Mouse (Mus musculus) ES-E14 (cell line): ENCODE measurements at regions not wholly inside any gene's neighbourhood (a gene's known extent, or its start where the extent isn't known, plus 50 kb on each side); places are given as distances from the start of the nearest gene placed in this dataset.
A peak's percentile ranks its signal among the peaks of the same experiment; 100 is the strongest.

Experiments used
- DNase-seq: peaks from one replicate; pipeline ENCODE4 v3.0.0-alpha.2; 2013; ENCODE audit warnings: low read depth, low spot score
- H3K27ac ChIP-seq: 2 replicates; pipeline ENCODE4 v1.5.1; 2012; ENCODE audit warnings: low read depth, mild to moderate bottlenecking, low read length, moderate library complexity, mixed read lengths; ENCODE audit not compliant: poor library complexity, insufficient read depth, severe bottlenecking
- H3K36me3 ChIP-seq: 2 replicates; pipeline ENCODE4 v1.6.1; 2012; ENCODE audit warnings: mild to moderate bottlenecking, low read length, moderate library complexity, mixed read lengths; ENCODE audit not compliant: control insufficient read depth, poor library complexity, insufficient read depth, severe bottlenecking
- H3K4me1 ChIP-seq, 2 experiments: fragments of 150-350 bp in 1 of 2; sonication (generic) in 1 of 2; 2 replicates each; pipeline ENCODE4 v1.6.1; 2012; ENCODE audit warnings: low read length in 2 of 2, mild to moderate bottlenecking in 1 of 2, mixed read lengths in 1 of 2; ENCODE audit not compliant: control insufficient read depth in 2 of 2, insufficient read depth in 2 of 2, poor library complexity in 1 of 2
- H3K4me3 ChIP-seq, 2 experiments: fragments of 150-350 bp in 1 of 2; sonication (generic) in 1 of 2; 2 replicates each; pipeline ENCODE4 v1.5.1; 2012; ENCODE audit warnings: low read length in 2 of 2, low read depth in 1 of 2, mild to moderate bottlenecking in 1 of 2, mixed read lengths in 1 of 2; ENCODE audit not compliant: insufficient read depth in 1 of 2, poor library complexity in 1 of 2, severe bottlenecking in 1 of 2
- H3K9ac ChIP-seq: 2 replicates; pipeline ENCODE4 v1.6.1; 2012; ENCODE audit warnings: low read depth, mild to moderate bottlenecking, low read length, mixed read lengths; ENCODE audit not compliant: poor library complexity, insufficient read depth, severe bottlenecking
- H3K9me3 ChIP-seq: fragments of 150-350 bp; sonication (generic); 2 replicates; pipeline ENCODE4 v1.6.1; 2012; ENCODE audit warnings: low read depth, mild to moderate bottlenecking, low read length; ENCODE audit not compliant: control insufficient read depth, insufficient read depth
- CHD2 ChIP-seq: IDR thresholded peaks from 2 replicates; pipeline ENCODE4 v1.6.1; 2014; ENCODE audit warnings: mild to moderate bottlenecking, low read depth, low read length, inconsistent platforms
- HCFC1 ChIP-seq: IDR thresholded peaks from 2 replicates; pipeline ENCODE4 v1.6.1; 2012; ENCODE audit warnings: low read length, inconsistent platforms, borderline replicate concordance; ENCODE audit not compliant: insufficient read depth
- MAFK ChIP-seq: IDR thresholded peaks from 2 replicates; pipeline ENCODE4 v1.6.1; 2014; ENCODE audit warnings: mild to moderate bottlenecking, low read depth, low read length, inconsistent platforms; ENCODE audit not compliant: insufficient read depth
- ZC3H11A ChIP-seq: IDR thresholded peaks from 2 replicates; pipeline ENCODE4 v1.6.1; 2012; ENCODE audit warnings: low read depth, mild to moderate bottlenecking, inconsistent platforms, low read length, borderline replicate concordance
- ZNF384 ChIP-seq: IDR thresholded peaks from 2 replicates; pipeline ENCODE4 v1.6.1; 2012; ENCODE audit warnings: low read depth, low read length, inconsistent platforms
- in situ Hi-C, 2 experiments: fragments of 600-800 bp; cut with MboI; formaldehyde crosslinking; loops; one replicate each; pipeline ENCODE4 v1.15.1; 2025; ENCODE audit warnings: low sequenced_read_pairs in 2 of 2, inconsistent platforms in 1 of 2; ENCODE audit not compliant: unreplicated experiment in 2 of 2

GRCm38 (mm10) chr12:42250410-42250809 is 764.2 kb upstream of the Lrrn3 start:
- no peak for DNase-seq
- H3K36me3 ChIP-seq, result no peaks in the 10 kb centered on the region
- no peaks in the 10 kb centered on the region for H3K9me3 ChIP-seq
- H3K4me1 ChIP-seq, result no peaks in the 10 kb centered on the region
- in situ Hi-C loops, result no loop called here
- H3K9ac ChIP-seq, result no peak overlapping the region
- no peak overlapping the region for H3K4me3 ChIP-seq
- TF ChIP-seq ZNF384, result no peak
- no peak overlapping the region for H3K27ac ChIP-seq

GRCm38 (mm10) chr12:42229235-42229634 is 743.0 kb upstream of the Lrrn3 start:
- no peak for DNase-seq
- no peaks in the 10 kb centered on the region for H3K36me3 ChIP-seq
- H3K9ac ChIP-seq, result no peak overlapping the region
- in situ Hi-C loops, result no loop called here
- H3K9me3 ChIP-seq, result no peaks in the 10 kb centered on the region
- no peak overlapping the region for H3K4me3 ChIP-seq
- H3K27ac ChIP-seq, result no peak overlapping the region
- no peaks in the 10 kb centered on the region for H3K4me1 ChIP-seq
- no peak for TF ChIP-seq HCFC1
- TF ChIP-seq CHD2, result no peak
- no peak for TF ChIP-seq ZNF384
- TF ChIP-seq MAFK, result no peak
- no peak for TF ChIP-seq ZC3H11A

DNA sequence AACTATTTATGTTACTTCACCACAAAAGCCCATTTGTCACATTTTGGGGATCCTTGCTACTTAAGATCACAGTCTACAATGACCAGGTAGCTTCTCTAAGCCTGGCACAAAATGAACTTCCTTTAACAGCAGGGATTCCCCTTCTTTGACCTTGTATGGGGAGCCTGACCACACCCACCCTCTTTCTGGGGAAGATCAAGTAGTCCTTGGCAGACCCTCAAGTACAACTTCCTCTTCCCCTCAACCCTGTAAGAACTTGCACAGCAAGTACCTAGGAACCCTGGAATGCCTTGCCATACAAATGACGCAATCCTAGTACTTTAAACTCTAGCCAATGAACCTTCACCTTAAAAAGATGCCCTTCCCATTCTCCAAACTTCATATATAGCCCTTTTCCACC is 695.4 kb upstream of the Lrrn3 start:
- H3K36me3 ChIP-seq, result no peaks in the 10 kb centered on the region
- no peaks in the 10 kb centered on the region for H3K4me1 ChIP-seq
- H3K9ac ChIP-seq, result no peak overlapping the region
- in situ Hi-C loops, result no loop called here
- no peak for TF ChIP-seq HCFC1
- TF ChIP-seq CHD2, result no peak
- TF ChIP-seq ZNF384, result no peak
- no peak for TF ChIP-seq ZC3H11A
- TF ChIP-seq MAFK, result no peak
- H3K9me3 ChIP-seq, result no peaks in the 10 kb centered on the region
- peak; percentile 6 for DNase-seq
- no peak overlapping the region for H3K4me3 ChIP-seq
- H3K27ac ChIP-seq, result no peak overlapping the region

GRCm38 (mm10) chr12:42179947-42180669 is 693.9 kb upstream of the Lrrn3 start:
- H3K4me1 ChIP-seq, result no peaks in the 10 kb centered on the region
- H3K4me3 ChIP-seq, result no peak overlapping the region
- H3K9ac ChIP-seq, result no peak overlapping the region
- DNase-seq, result no peak
- in situ Hi-C loops, result no loop called here
- H3K36me3 ChIP-seq, result no peaks in the 10 kb centered on the region
- no peak for TF ChIP-seq HCFC1
- TF ChIP-seq ZNF384, result no peak
- H3K9me3 ChIP-seq, result no peaks in the 10 kb centered on the region
- H3K27ac ChIP-seq, result no peak overlapping the region

DNA sequence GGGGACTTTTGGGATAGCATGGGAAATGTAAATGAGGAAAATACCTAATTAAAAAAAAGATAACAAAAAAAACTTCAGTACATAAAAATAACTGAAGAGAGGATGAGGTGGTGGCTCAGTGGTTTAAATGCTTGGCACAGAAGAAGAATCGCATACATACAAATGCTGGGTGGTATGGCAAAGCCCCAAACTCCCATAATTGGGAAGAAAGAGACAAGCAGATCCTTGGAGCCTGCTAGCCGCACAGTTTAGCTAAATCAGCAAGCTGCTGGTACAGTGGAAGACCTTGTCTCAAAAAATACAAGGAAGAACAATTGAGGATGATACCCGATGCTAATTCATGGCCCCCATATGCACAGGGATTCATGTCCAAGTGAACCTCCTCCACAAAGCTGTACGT is 661.7 kb upstream of the Lrrn3 start:
- TF ChIP-seq HCFC1, result no peak
- no peak for TF ChIP-seq ZNF384
- no peak for TF ChIP-seq CHD2
- TF ChIP-seq ZC3H11A, result no peak
- TF ChIP-seq MAFK, result no peak
- Histone ChIP-seq H3K27ac (no peak overlapping the region), H3K4me3 (no peak overlapping the region), H3K9ac (no peak overlapping the region), H3K36me3 (no peaks in the 10 kb centered on the region), H3K9me3 (no peaks in the 10 kb centered on the region), H3K4me1 (no peaks in the 10 kb centered on the region)
- in situ Hi-C loops, result no loop called here
- DNase-seq, result no peak
